Mouse (Mus musculus): ENCODE data around the gene Zfp503. TPM values are rescaled to one million over a fixed set of nuclear protein-coding genes. Genes with fewer than 3 reads are reported as not detected.

Zfp503 gene
- total RNA-seq, 2 experiments from 2014 or later = 2.2 to 4.0 TPM

Small RNA genes lying within 50 kb of the gene (microRNA-seq; reads per million reads assigned to microRNA genes)
- not detected for gene Gm27532

Other genes starting within 250 kb of the Zfp503 start
- gene Samd8, start 239.1 kb downstream of the Zfp503 start, total RNA-seq (2021) = 10 to 100 TPM; 80.4 TPM
- gene Dusp13, start 238.4 kb downstream of the Zfp503 start, total RNA-seq (2021) = not detected
- 100 to 1,000 TPM; 209 to 217 TPM for gene Vdac2, start 164.4 kb downstream of the Zfp503 start, total RNA-seq (2021)
- 10 to 100 TPM; 25.5 to 31.1 TPM for gene Comtd1, start 140.6 kb downstream of the Zfp503 start, total RNA-seq (2021)
- under 1 TPM in 1 of 2 experiments, not detected in 1; 0.81 TPM for gene Lrmda, start 30.1 kb upstream of the Zfp503 start, total RNA-seq (2021)